Mouse (Mus musculus) layer of hippocampus, postnatal 10 days (tissue): ENCODE data around the gene Ptprd. TPM values are rescaled to one million over a fixed set of nuclear protein-coding genes. Genes with fewer than 3 reads are reported as not detected.

ENCODE experiments used
- DNase-seq, 2 experiments: peaks; one replicate each; pipeline ENCODE4 v3.0.0; 2021; ENCODE audit warnings: low spot score in 2 of 2
- total RNA-seq, 2 experiments: library from RNA; stranded (reverse); gene quantifications; 2 replicates each; pipeline ENCODE4 v1.2.3; 2021

Ptprd gene
- total RNA-seq, 2 experiments from 2014 or later: 196 to 217 TPM

GRCm38 (mm10) chr4:76337926-76338325, 1873.8 kb downstream of the Ptprd start:
- DNase-seq: no peak

- peak; percentile 18 to 27 for DNase-seq
These were observed 1884.4 kb downstream of the Ptprd start for GRCm38 (mm10) chr4:76327346-76327745.

GRCm38 (mm10) chr4:76325646-76326045, 1886.1 kb downstream of the Ptprd start:
- no peak for DNase-seq

- DNase-seq: peak; percentile 14 to 26
These were observed 1886.8 kb downstream of the Ptprd start for GRCm38 (mm10) chr4:76324928-76325327.

- DNase-seq: no peak
These were observed 1887.3 kb downstream of the Ptprd start for GRCm38 (mm10) chr4:76324509-76324908.

- no peak for DNase-seq
These were observed 1891.9 kb downstream of the Ptprd start for GRCm38 (mm10) chr4:76319874-76320273.

GRCm38 (mm10) chr4:76315977-76316376, 1895.8 kb downstream of the Ptprd start:
- no peak for DNase-seq

- DNase-seq: no peak
These were observed 1898.0 kb downstream of the Ptprd start for GRCm38 (mm10) chr4:76313749-76314148.

- DNase-seq: no peak
These were observed 1899.2 kb downstream of the Ptprd start for GRCm38 (mm10) chr4:76312593-76312992.

- no peak for DNase-seq
These were observed 1905.8 kb downstream of the Ptprd start for GRCm38 (mm10) chr4:76305987-76306386.

GRCm38 (mm10) chr4:76297375-76297774, 1914.4 kb downstream of the Ptprd start:
- no peak for DNase-seq

- DNase-seq: no peak
These were observed 1918.9 kb downstream of the Ptprd start for GRCm38 (mm10) chr4:76292733-76293357.

- no peak for DNase-seq
These were observed 1921.3 kb downstream of the Ptprd start for GRCm38 (mm10) chr4:76290484-76290818.

- no peak for DNase-seq
These were observed 1921.9 kb downstream of the Ptprd start for GRCm38 (mm10) chr4:76289612-76290483.

GRCm38 (mm10) chr4:76286016-76286415, 1925.7 kb downstream of the Ptprd start:
- DNase-seq: no peak

- DNase-seq: no peak
These were observed 1928.9 kb downstream of the Ptprd start for GRCm38 (mm10) chr4:76282886-76283285.

- no peak for DNase-seq
These were observed 1949.0 kb downstream of the Ptprd start for GRCm38 (mm10) chr4:76262727-76263126.

GRCm38 (mm10) chr4:76260686-76261085, 1951.1 kb downstream of the Ptprd start:
- DNase-seq: no peak

- no peak for DNase-seq
These were observed 1951.5 kb downstream of the Ptprd start for GRCm38 (mm10) chr4:76260286-76260685.

GRCm38 (mm10) chr4:76259636-76260035, 1952.1 kb downstream of the Ptprd start:
- DNase-seq: no peak

GRCm38 (mm10) chr4:76244371-76244770, 1967.4 kb downstream of the Ptprd start:
- DNase-seq: no peak

GRCm38 (mm10) chr4:76241542-76241941, 1970.2 kb downstream of the Ptprd start:
- DNase-seq: no peak

- no peak for DNase-seq
These were observed 1970.6 kb downstream of the Ptprd start for GRCm38 (mm10) chr4:76241140-76241539.
